Mouse (Mus musculus) NIH3T3 (cell line): ENCODE measurements at regions not wholly inside any gene's neighbourhood (a gene's known extent, or its start where the extent isn't known, plus 50 kb on each side); places are given as distances from the start of the nearest gene placed in this dataset.

ENCODE experiments used
- DNase-seq: peaks from one replicate; pipeline ENCODE4 v3.0.0-alpha.2; 2012; ENCODE audit warnings: low read depth

- no peak for DNase-seq
These were observed 56.9 kb upstream of the Ldoc1 start for GRCm38 (mm10) chrX:61652377-61652776.

- DNase-seq, result peak; percentile 3
These were observed 56.2 kb upstream of the Ldoc1 start for GRCm38 (mm10) chrX:61653077-61653476.
